Mouse (Mus musculus) WW6 (cell line): ENCODE measurements around the gene Dlx4.

Experiments
- DNase-seq: peaks from one replicate; pipeline ENCODE4 v3.0.0-alpha.2; 2013; ENCODE audit warnings: low read depth, low spot score

Gene Dlx4

DNA sequence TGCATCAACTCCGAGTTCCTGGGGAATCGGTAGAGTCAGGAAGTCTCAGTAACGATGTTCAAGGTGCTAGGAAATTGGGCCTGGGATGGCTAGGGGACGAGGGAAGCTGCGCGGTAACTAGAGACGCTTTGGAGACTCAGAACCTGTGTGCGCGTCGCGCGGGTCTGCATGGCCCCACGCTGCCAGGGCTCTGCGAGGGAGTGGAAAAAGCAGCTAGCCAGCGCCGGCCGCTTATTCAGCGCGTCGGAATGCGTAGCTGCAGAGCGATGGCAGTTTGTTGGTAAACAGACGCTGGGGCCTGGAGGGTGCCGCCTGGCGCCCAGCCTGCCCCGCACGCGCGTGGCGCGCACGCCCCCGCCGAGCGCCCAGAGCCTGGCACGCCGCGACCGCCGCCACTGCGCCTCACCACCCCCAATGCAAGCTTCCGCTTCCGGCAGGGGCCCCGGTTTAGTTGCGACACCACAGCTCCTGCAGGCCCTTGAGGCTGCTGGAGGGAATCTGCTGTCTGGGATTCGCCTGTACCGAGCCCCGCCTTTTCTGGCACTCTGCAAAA lies at the start of gene Dlx4:
Gene Dlx4, minus strand, starts transcription at position 413 of the 553 bp plus-strand sequence.
- no peak for DNase-seq

- DNase-seq = no peak
Observed at GRCm38 (mm10) chr11:95189863-95190262, 43.8 kb upstream of the Dlx4 start.

DNA sequence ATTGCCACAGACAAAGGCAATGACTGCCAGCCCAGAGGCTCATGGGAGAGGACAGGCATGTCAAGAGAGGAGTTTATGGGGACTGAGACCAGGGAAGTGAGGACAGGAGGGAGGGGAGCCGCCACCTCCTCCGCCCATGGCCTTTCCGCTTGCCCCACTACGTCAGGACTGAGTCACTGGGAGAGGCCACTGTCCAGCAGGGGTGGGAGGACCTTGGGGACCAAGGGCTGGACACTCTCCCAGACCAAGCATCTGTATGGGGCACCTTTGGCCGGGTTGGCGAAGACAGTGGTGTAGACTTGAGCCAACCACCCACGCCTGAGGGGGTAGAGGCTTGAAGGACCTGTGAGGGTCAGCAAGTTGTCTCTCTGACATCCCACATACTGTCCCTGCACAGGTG lies 40.8 kb upstream of the Dlx4 start:
- DNase-seq = no peak

- DNase-seq = no peak
Observed at GRCm38 (mm10) chr11:95185700-95186099, 39.6 kb upstream of the Dlx4 start.

- no peak for DNase-seq
Observed at GRCm38 (mm10) chr11:95184561-95184960, 38.5 kb upstream of the Dlx4 start.

DNA sequence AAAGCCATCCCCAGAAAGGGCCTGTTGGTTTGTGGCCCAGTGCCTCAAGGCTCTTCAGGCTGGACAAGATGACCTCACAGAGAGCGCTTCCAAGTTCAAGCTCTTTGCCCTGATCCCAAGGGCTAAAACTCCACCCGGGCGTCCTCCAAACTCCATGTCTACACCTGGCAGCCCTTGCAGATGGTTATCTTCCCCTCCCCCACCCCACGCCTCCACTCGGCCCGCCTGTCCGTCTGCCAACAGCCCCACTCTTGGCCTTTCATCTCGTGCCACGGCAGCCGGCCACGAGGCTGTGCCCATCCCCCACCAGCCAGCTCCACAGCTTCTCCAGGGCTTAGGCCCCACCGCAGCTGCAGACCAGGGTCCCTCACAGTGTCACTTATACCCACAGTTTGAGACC lies 33.2 kb upstream of the Dlx4 start:
- no peak for DNase-seq

DNA sequence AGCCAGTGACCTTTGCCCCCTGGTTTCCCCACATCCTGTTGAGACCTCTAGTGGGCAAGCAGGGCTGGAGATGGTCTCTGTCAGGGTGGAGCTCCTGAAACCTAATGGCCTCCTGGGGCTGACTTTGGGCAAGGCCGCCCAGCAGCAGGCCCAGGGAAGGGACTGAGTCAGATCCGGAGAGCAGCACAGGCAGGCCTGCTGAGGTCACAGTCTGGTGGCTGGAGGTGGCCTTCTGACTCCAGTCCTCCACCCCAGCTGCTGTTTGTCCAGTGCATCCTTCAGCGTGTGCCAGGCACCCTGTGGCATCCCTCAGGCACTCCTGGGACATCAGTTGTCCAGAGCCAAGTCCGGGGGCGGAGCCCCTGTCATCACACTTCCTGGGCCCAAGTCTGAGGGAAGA lies 19.8 kb upstream of the Dlx4 start:
- no peak for DNase-seq

GRCm38 (mm10) chr11:95161708-95162107 lies 15.6 kb upstream of the Dlx4 start:
- DNase-seq = no peak

DNA sequence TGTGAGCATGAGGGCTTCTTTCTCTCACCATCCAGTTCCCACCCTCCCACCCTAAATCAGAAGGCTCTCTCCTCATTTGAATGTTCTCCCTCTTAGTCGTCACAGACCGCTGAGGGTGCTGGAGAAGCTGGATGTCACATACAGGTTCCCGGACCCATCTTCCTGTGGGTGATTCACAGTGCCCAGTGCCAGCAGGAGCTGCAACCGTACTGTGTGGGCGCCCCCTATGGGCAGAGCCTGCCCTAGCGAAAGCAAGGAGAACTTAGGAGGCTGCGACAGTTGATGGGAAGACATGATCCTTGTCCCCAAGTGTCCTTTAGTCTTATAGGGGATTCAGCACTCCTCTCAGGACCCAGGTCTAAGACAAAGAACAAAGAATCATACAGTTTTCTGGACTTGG lies 14.6 kb upstream of the Dlx4 start:
- DNase-seq = no peak

GRCm38 (mm10) chr11:95159763-95160371 lies 13.8 kb upstream of the Dlx4 start:
- DNase-seq = no peak

DNA sequence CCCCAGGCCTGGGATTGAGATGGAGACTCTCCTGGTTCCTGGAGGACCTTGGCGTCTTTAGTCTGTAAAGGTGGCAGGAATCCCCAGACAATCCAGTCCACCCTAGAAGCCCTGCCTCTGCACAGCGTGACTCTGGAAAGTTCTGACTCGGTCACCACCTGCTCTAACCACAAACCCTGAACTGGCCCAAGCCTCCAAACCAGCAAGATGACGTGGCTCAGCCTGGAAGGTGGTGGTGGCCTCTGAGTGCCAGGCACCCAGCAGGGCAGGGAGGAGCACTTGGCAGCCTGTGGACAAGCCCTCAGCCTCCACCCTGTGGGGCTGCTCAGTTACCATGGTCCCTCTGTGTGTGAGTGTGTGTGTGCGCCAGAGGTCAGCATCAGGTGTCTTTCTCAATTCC lies 11.8 kb upstream of the Dlx4 start:
- no peak for DNase-seq

GRCm38 (mm10) chr11:95157356-95157755 lies 11.3 kb upstream of the Dlx4 start:
- DNase-seq = no peak

DNA sequence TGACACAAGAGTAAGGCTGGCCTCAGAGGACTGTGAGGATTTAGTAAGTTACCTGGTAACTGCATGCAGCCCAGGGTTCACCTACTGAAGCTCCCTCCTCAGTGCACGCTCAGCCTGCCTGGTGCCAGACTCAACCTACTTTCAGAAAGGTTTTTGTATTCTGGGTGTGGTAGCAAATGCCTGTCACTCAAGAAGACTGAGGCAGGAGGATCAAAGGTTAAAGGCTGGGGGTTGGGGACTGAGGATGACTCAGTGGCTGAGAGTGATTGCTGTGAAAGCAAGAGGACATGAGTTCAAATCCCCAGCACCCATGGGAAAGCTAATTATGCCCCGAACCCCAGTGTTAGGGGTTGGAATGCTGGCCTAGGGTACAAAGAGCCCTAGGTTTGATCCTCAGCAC lies 9.4 kb upstream of the Dlx4 start:
- no peak for DNase-seq

DNA sequence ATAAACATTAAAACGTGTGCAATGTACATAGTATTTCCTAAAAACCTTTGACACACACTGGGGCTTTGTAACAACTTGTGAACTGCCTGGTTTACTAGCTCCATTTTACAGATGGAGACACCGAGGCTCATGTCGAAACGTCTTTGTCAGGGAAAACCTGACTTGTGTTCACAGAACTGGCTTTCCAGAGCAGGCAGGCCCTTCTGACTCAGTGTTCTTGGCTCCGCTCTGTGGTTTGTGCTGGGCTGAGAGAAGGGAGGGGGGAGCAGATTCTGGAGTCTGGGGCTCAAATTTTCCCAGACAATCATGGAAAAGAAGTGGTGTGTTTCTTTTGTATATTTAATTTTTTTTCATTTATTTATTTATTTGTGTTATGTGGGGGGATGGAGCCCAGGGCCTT lies 7.6 kb upstream of the Dlx4 start:
- DNase-seq = no peak

GRCm38 (mm10) chr11:95153116-95153515 lies 7.1 kb upstream of the Dlx4 start:
- no peak for DNase-seq

DNA sequence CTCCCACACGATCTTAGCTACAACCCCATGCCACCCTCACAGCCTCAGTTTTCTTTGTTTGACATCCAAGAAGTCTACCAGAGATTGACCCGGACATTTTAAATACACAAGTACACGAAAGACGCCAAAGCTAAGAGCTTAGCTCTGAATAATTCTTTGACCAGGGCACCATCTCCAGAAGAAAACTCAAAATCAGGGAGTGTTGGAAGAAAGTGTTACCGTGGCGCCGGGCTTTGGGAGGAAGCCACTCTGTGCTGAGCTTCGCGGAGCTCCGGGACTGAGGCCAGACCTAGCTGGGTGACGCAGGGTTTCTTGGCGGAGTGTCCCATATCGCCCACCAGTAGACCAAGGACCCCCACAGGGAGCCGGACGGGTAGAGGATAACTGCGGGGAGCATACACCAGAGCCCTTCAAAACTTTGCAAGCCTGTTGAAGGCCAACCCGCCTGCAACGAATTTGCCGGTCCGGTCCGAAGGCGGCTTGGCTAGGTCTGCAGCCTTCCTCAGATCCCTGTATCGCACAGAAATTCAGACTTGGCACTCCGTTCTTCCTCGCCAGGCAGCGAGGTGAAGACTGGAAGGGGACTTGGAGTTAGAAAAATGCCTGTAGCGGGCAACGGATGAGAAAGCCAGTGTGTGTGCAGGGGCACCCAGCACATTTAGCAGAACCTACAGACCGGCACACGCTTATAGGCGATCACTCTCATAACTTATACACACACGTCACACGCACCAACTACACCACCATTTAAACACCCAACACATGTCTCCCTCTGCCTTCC lies 4.4 kb upstream of the Dlx4 start:
- DNase-seq = no peak

DNA sequence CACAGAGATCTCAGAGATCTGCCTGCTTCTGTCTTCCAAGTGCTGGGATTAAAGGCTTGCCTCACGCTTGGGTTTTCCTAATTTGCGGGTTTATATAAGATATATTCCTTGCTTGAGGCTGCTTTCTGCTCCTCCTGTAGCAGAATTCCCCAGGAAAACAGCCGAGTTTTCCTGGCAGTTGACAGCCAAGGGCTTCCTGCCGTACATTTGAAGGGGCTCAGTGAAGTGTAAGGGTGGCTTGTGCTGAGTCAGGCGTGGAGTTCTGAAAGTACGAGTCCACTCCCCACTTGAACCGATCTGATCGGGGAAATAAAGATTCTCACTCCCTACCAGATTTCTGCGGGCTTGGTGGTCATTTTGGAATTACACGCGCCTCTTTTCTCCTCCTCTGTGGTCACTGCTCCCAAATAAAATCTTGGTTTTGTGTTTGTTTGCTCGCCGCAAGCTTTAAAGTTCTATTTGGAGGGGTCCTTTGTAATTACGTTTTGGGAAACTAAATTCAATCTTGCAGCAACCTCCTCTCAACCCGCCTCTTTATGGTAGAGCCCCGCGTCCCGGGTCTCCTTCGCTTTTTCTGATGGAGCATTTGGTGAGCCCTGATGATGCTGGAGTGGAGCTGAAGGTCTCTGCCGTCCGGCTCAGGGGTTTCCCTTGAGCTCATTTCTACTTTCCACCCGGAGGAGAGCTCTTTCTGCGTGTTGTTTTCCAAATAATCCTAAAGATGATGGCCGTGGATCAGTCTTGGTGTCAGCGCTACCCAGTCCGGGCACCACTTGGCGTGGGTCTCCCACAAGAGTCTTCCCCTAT lies 3.6 kb upstream of the Dlx4 start:
- no peak for DNase-seq

DNA sequence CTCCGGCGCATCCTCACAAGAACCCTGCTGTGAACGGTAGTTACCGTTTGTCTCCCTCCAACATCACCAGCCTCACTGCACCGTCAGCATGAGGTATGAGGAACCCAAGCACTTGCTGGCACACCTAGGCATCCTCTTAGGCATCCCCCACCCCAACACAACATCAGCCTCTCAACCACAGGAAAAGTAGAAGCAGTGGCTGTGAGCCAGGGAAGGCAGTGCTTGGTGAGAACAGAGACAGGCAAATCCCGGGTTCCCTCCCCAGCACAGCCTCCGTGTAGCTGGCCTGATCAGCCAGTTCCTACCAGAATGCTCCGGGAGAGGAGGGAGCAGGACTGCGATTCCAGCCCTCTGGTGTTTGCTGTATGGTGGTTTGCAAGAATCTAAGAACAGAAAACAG lies 2.7 kb upstream of the Dlx4 start:
- no peak for DNase-seq

GRCm38 (mm10) chr11:95144946-95145483 lies 1.0 kb downstream of the Dlx4 start:
- DNase-seq = no peak

GRCm38 (mm10) chr11:95144091-95144945 lies 1.7 kb downstream of the Dlx4 start:
- DNase-seq = no peak

- no peak for DNase-seq
Observed at GRCm38 (mm10) chr11:95143663-95144062, 2.4 kb downstream of the Dlx4 start.
